Mouse (Mus musculus) C2C12 (cell line): ENCODE results near the gene Fam155a.

Experiments
- CEBPB ChIP-seq: IDR thresholded peaks from one replicate; pipeline ENCODE4 v1.6.1; 2011; ENCODE audit warnings: low read depth, mild to moderate bottlenecking, control low read depth, moderate library complexity
- CTCF ChIP-seq: IDR thresholded peaks from one replicate; pipeline ENCODE4 v1.5.1; 2011; ENCODE audit not compliant: control insufficient read depth, insufficient read depth, insufficient read length
- MYOG ChIP-seq: IDR thresholded peaks from one replicate; pipeline ENCODE4 v1.6.1; 2011; ENCODE audit not compliant: control insufficient read depth, insufficient read length; ENCODE audit errors: extremely low read depth
- USF1 ChIP-seq: IDR thresholded peaks from one replicate; pipeline ENCODE4 v1.6.1; 2011; ENCODE audit warnings: low read depth, mild to moderate bottlenecking, control low read depth, moderate library complexity

DNA sequence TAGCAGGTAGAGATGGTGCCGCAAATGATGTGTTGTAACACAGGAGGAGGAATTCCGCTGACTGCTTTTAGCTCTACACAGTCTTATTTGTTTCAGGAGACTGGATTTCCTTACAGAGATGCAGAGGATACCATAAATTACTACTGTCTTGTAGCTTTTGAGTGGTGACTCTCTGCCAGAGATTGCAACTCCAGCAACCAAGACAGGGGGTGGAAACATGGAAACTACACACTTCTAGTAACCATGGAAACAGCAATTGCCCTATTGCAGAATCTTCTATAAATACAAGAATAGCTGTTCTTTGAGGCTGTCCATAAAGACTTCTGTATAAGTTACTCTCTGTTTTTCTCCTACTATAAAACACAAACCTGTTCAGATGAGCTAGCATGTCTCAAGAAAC lies 76.2 kb downstream of the Fam155a start:
- TF ChIP-seq CEBPB (no peak), CTCF (no peak), MYOG (no peak), USF1 (no peak)
